Mouse (Mus musculus) brain, embryonic 14.5 days (tissue): ENCODE results near the gene Adamts14. TPM values are rescaled to one million over a fixed set of nuclear protein-coding genes. Genes with fewer than 3 reads are reported as not detected.

Experiments
- DNase-seq: peaks from one replicate; pipeline ENCODE4 v3.0.0-alpha.2; 2011; ENCODE audit warnings: low read depth
- CTCF ChIP-seq: fragments of 200-500 bp; IDR thresholded peaks from 2 replicates; pipeline ENCODE4 v1.5.1; 2012; ENCODE audit warnings: inconsistent platforms, mild to moderate bottlenecking, moderate library complexity, borderline replicate concordance; ENCODE audit not compliant: insufficient read depth, insufficient read length; ENCODE audit errors: extremely low read depth
- POLR2A ChIP-seq: fragments of 200-500 bp; IDR thresholded peaks from 2 replicates; pipeline ENCODE4 v1.6.1; 2012; ENCODE audit warnings: mild to moderate bottlenecking, inconsistent platforms, borderline replicate concordance; ENCODE audit not compliant: poor library complexity, insufficient read depth, insufficient read length, severe bottlenecking; ENCODE audit errors: extremely low read depth
- polyA plus RNA-seq: library from polyadenylated mRNA; depleted of rRNA; stranded (reverse); fragments of >200 nt; gene quantifications from 2 replicates; pipeline ENCODE4 v1.2.3, GENCODE M21; 2012; rRNA removed

The Adamts14 gene
- polyA plus RNA-seq, result 0.44 and 1.3 TPM in 2 replicates

- DNase-seq, result peak; percentile 57
Measured at GRCm38 (mm10) chr10:61273081-61273843, at the start of gene Adamts14. Adamts14 (minus strand) TSS chr10:61273438.

GRCm38 (mm10) chr10:61318527-61318926 is 45.3 kb upstream of the Adamts14 start:
- TF ChIP-seq CTCF (no peak), POLR2A (no peak)
- no peak for DNase-seq

More at GRCm38 (mm10) chr10:61273081-61273843, at the start of gene Adamts14:
- TF ChIP-seq POLR2A, result no peak
- TF ChIP-seq CTCF, result no peak

GRCm38 (mm10) chr10:61315324-61315880 is 42.2 kb upstream of the Adamts14 start:
- peak; percentile 28 for DNase-seq
- TF ChIP-seq CTCF (no peak), POLR2A (no peak)

GRCm38 (mm10) chr10:61313750-61314149 is 40.5 kb upstream of the Adamts14 start:
- TF ChIP-seq POLR2A, result no peak
- no peak for TF ChIP-seq CTCF

GRCm38 (mm10) chr10:61312754-61313153 is 39.5 kb upstream of the Adamts14 start:
- no peak for TF ChIP-seq CTCF
- TF ChIP-seq POLR2A, result no peak
- DNase-seq, result no peak

More at GRCm38 (mm10) chr10:61313750-61314149, 40.5 kb upstream of the Adamts14 start:
- DNase-seq, result no peak

GRCm38 (mm10) chr10:61312159-61312558 is 38.9 kb upstream of the Adamts14 start:
- no peak for DNase-seq
- TF ChIP-seq CTCF (no peak), POLR2A (no peak)

- DNase-seq, result no peak
- TF ChIP-seq POLR2A (no peak), CTCF (no peak)
Measured at GRCm38 (mm10) chr10:61308706-61309320, 35.6 kb upstream of the Adamts14 start.

GRCm38 (mm10) chr10:61305928-61306590 is 32.8 kb upstream of the Adamts14 start:
- no peak for DNase-seq
- TF ChIP-seq POLR2A, result no peak
- TF ChIP-seq CTCF, result no peak

- TF ChIP-seq POLR2A, result no peak
- no peak for TF ChIP-seq CTCF
- peak; percentile 36 for DNase-seq
Measured at GRCm38 (mm10) chr10:61304046-61304445, 30.8 kb upstream of the Adamts14 start.

GRCm38 (mm10) chr10:61300996-61301395 is 27.8 kb upstream of the Adamts14 start:
- DNase-seq, result no peak
- no peak for TF ChIP-seq POLR2A
- no peak for TF ChIP-seq CTCF

- TF ChIP-seq CTCF (no peak), POLR2A (no peak)
- no peak for DNase-seq
Measured at GRCm38 (mm10) chr10:61297477-61297876, 24.2 kb upstream of the Adamts14 start, which contains the start of gene Prf1. Prf1 (plus strand) TSS chr10:61297833.

GRCm38 (mm10) chr10:61296713-61297445 is 23.6 kb upstream of the Adamts14 start:
- no peak for DNase-seq
- TF ChIP-seq CTCF, result no peak
- no peak for TF ChIP-seq POLR2A
